Mouse (Mus musculus) liver, embryonic 11.5 days (tissue): ENCODE measurements around the gene Rsph10b. TPM values are rescaled to one million over a fixed set of nuclear protein-coding genes. Genes with fewer than 3 reads are reported as not detected.

Experiments
- ATAC-seq: fragments of 200-750 bp; cut with Nextera tagmentation; replicated peaks from 2 replicates; pipeline ENCODE4 v1.8.0; 2017; ENCODE audit warnings: moderate number of reproducible peaks, mild to moderate bottlenecking, moderate TSS enrichment, moderate library complexity; ENCODE audit not compliant: low FRiP score
- DNase-seq: peaks from one replicate; pipeline ENCODE4 v3.0.0-alpha.2; 2017; ENCODE audit warnings: low spot score
- H3K27ac ChIP-seq: fragments of 300-500 bp; sonication (generic); 2 replicates; pipeline ENCODE4 v1.5.1; 2014; ENCODE audit warnings: mild to moderate bottlenecking, low read depth, low read length, control low read depth
- H3K27me3 ChIP-seq: fragments of 300-500 bp; sonication (generic); replicated peaks from 2 replicates; pipeline ENCODE4 v1.6.1; 2014; ENCODE audit warnings: low read length, mixed read lengths; ENCODE audit not compliant: control insufficient read depth, insufficient read depth
- H3K36me3 ChIP-seq: fragments of 300-500 bp; sonication (generic); 2 replicates; pipeline ENCODE4 v1.6.1; 2014; ENCODE audit warnings: mild to moderate bottlenecking, low read length, moderate library complexity, mixed read lengths; ENCODE audit not compliant: control insufficient read depth, insufficient read depth
- H3K4me1 ChIP-seq: fragments of 300-500 bp; sonication (generic); replicated peaks from 2 replicates; pipeline ENCODE4 v1.6.1; 2014; ENCODE audit warnings: low read length, mixed read lengths; ENCODE audit not compliant: control insufficient read depth, insufficient read depth
- H3K4me2 ChIP-seq: fragments of 300-500 bp; sonication (generic); 2 replicates; pipeline ENCODE4 v1.6.1; 2014; ENCODE audit warnings: mild to moderate bottlenecking, control low read depth, moderate library complexity
- H3K4me3 ChIP-seq: fragments of 300-500 bp; sonication (generic); 2 replicates; pipeline ENCODE4 v1.5.1; 2014; ENCODE audit warnings: low read depth, low read length, control low read depth
- H3K9ac ChIP-seq: fragments of 300-500 bp; sonication (generic); 2 replicates; pipeline ENCODE4 v1.6.1; 2014; ENCODE audit warnings: low read depth, low read length, control low read depth
- H3K9me3 ChIP-seq: fragments of 300-500 bp; sonication (generic); 2 replicates; pipeline ENCODE4 v1.6.1; 2016; ENCODE audit warnings: low read length, inconsistent platforms, mixed read lengths; ENCODE audit not compliant: control insufficient read depth
- WGBS: fragments of 180-500 bp; shearing (Covaris S2); extraction: QIAGEN DNeasy Blood & Tissue Kit; methylation state at CpG from one replicate; pipeline ENCODE4 v1.1.7; 2014; 5-methylcytosine and 5-hydroxymethylcytosine counted together
- polyA plus RNA-seq: library from polyadenylated mRNA; unstranded; fragments of >200 nt; fragmentation: Nextera tagmentation; extraction: Ambion mirVana; gene quantifications from 2 replicates; pipeline ENCODE4 v1.2.1, GENCODE M21; 2014

The Rsph10b gene
- polyA plus RNA-seq, 1 experiment from 2014 or later: 0.34 TPM

DNA sequence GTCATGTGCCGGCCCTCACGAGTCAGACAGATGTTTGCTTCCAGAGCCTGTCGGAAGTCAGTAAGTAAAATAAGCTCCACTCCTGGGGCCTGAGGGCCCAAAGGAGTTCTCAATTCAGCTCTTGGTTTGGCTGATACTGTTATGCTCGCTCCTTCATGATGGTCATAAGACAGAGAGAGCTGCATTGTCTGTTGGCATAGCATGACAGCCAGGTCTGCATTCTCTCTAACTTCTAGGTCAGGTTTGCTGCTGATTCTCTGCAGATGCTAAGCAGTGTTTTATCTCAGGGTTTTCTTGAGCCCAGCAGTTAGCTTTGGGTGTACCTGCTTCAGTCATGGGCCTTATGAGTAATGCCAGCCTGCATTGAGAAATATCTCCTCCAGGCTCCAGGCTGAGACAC lies 3.5 kb upstream of the Rsph10b start:
- H3K9me3 ChIP-seq: no peaks in the 10 kb centered on the region
- H3K4me2 ChIP-seq: no peak overlapping the region
- H3K9ac ChIP-seq: no peak overlapping the region
- H3K27ac ChIP-seq: no peak overlapping the region
- no peak overlapping the region for H3K4me3 ChIP-seq
- no peaks in the 10 kb centered on the region for H3K27me3 ChIP-seq
- no peak for ATAC-seq
- no peak for DNase-seq
- H3K36me3 ChIP-seq: peaks cover 27% of the 10 kb centered on the region
- peaks cover 12% of the 10 kb centered on the region for H3K4me1 ChIP-seq
- WGBS: 89% methylated on average over 4 of the region's 4 CpGs

DNA sequence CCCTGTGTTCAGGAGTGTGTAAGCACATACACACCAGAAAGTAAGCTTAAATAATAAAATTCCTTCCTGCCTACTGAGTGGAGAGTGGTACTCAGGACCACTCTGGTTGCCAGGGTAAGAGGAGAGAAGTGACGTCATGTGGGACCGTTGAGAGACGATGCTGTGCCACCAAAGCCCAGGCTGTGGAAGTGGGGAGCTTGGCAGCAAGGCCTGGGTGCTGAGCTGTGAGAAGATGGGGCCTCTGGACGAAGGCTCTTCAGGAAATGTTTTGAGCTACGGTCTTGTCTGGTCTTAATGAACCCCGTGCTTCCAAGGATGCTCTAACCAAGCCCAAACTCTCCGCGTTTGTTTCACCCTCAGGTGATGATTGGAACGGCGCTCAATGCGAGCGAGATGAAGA lies 2.2 kb upstream of the Rsph10b start:
- Histone ChIP-seq H3K4me1 (no peaks in the 10 kb centered on the region), H3K9me3 (no peaks in the 10 kb centered on the region), H3K36me3 (peaks cover 19% of the 10 kb centered on the region), H3K27ac (no peak overlapping the region), H3K9ac (no peak overlapping the region), H3K4me2 (no peak overlapping the region), H3K27me3 (no peaks in the 10 kb centered on the region), H3K4me3 (no peak overlapping the region)
- ATAC-seq: no peak
- 94% methylated on average over 12 of the region's 12 CpGs for WGBS
- DNase-seq: no peak

DNA sequence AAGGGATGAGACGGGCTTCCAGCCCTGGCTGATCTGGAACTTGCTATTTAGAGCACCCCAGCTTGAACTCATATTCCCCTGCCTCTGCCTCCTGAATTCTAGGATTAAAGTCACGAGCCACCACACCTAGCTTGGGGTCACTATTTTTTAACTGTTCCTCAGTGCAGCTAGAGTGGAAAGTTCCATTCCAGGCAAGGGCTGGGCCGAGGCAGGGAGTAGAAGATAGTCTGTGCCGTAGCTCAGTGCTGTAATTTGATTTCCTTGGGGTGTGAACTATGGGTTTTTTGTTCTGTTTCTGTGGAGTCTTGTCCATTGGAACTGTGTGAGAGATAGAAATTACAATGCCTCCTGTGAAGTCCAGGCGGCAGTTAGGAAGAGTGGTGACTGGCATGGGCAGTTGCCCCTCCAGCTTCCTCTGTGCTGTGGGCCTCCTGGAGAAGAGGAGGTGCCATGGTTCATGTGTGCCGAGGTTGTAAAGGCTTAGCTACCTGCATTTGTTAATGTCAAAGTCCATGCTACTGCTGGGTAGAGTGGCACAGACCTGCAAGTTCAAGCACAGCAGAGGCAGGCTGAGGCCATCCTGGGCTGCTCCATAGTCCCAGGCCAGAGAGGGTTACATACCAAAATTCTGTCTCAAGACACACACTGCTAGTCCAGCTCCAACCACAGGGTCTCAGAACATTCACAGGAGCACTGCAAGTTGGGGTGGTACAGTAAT lies 813 bp upstream of the Rsph10b start:
- Histone ChIP-seq H3K4me3 (no peak overlapping the region), H3K4me2 (no peak overlapping the region), H3K9me3 (no peaks in the 10 kb centered on the region), H3K36me3 (peaks cover 15% of the 10 kb centered on the region), H3K9ac (no peak overlapping the region), H3K27ac (no peak overlapping the region), H3K27me3 (no peaks in the 10 kb centered on the region), H3K4me1 (no peaks in the 10 kb centered on the region; the same call in 1 of the 2 replicates)
- ATAC-seq: no peak
- DNase-seq: no peak
- 88% methylated on average over 6 of the region's 6 CpGs for WGBS

DNA sequence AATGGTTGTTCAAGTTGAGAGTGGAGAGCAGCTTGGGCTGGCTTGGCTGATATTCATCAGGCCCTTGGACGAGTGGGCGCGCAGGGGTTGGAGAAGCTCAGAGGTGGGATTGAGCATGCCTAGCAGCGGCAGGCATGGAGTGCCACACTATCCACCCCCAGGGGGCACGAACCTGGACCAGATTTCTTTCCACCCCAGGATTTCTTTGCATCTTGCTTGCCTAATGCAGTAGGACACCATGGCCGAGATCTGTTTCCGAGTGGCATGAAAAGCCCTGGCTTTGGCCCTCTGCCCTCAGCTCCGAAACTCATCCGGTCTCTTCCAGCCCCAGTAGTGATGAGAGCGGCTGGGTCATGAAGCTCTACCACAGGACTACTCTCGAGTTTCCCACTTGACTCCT lies 579 bp downstream of the Rsph10b start:
- no peak for DNase-seq
- no peak overlapping the region for H3K27ac ChIP-seq
- no peak overlapping the region for H3K9ac ChIP-seq
- no peak for ATAC-seq
- no peaks in the 10 kb centered on the region for H3K27me3 ChIP-seq
- H3K4me2 ChIP-seq: no peak overlapping the region
- H3K4me1 ChIP-seq: no peaks in the 10 kb centered on the region; the same call in 1 of the 2 replicates
- WGBS: 86% methylated on average over 11 of the region's 11 CpGs
- H3K36me3 ChIP-seq: peaks cover 12% of the 10 kb centered on the region
- H3K9me3 ChIP-seq: no peaks in the 10 kb centered on the region
- H3K4me3 ChIP-seq: no peak overlapping the region

DNA sequence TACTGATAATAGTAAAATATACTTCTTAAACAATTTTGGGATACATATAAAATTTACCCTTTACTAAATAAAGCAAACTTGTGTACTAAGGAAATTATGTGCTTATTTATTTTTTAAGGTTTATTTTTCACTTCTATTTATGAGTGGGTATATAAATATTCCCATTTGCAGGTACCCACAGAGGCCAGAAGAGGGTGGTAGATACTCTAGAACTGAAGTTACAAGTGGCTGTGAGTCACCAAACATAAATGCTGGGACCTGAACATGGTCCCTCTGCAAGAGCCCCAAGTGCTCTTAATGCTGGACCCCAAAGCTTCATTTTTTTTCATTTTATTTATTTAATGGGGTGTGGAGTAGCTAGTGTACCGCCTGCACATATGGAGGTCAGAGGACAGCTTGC lies 1.0 kb downstream of the Rsph10b start:
- Histone ChIP-seq H3K4me2 (no peak overlapping the region), H3K27me3 (no peaks in the 10 kb centered on the region), H3K4me1 (no peaks in the 10 kb centered on the region; the same call in 1 of the 2 replicates), H3K9ac (no peak overlapping the region), H3K36me3 (peaks cover 10% of the 10 kb centered on the region; the same call in 1 of the 2 replicates), H3K4me3 (no peak overlapping the region), H3K27ac (no peak overlapping the region), H3K9me3 (no peaks in the 10 kb centered on the region)
- no peak for DNase-seq
- 89% methylated on average over 1 of the region's 1 CpGs for WGBS
- ATAC-seq: no peak

DNA sequence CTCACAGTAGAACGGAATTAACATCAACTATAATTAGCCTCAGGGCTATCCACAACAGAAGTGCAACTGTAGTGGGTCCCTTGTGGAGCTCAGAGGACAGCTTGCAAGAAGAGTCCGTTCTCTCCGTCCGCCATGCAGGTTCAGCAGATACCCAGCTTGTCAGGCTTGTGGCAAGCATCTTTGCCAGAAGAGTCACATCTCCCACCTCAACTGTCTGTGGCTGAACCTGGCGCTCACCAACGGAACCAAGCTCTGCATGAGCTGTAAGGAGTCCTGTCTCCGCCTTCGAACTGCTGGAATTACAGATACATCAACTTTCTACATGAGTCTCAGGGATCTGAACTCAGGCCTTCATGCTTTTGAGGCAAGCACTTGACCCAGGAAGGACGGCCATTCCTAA lies 3.3 kb downstream of the Rsph10b start:
- no peak overlapping the region for H3K4me2 ChIP-seq
- H3K27me3 ChIP-seq: no peaks in the 10 kb centered on the region
- H3K4me3 ChIP-seq: no peak overlapping the region
- DNase-seq: no peak
- H3K9me3 ChIP-seq: 0 out of 2 replicates have a peak, but pooled peaks cover 2% of the 10 kb centered on the region
- WGBS: 84% methylated on average over 9 of the region's 9 CpGs
- no peaks in the 10 kb centered on the region; the same call in 1 of the 2 replicates for H3K4me1 ChIP-seq
- H3K36me3 ChIP-seq: peaks cover 2% of the 10 kb centered on the region; the same call in 1 of the 2 replicates
- no peak for ATAC-seq
- no peak overlapping the region for H3K9ac ChIP-seq
- H3K27ac ChIP-seq: no peak overlapping the region

DNA sequence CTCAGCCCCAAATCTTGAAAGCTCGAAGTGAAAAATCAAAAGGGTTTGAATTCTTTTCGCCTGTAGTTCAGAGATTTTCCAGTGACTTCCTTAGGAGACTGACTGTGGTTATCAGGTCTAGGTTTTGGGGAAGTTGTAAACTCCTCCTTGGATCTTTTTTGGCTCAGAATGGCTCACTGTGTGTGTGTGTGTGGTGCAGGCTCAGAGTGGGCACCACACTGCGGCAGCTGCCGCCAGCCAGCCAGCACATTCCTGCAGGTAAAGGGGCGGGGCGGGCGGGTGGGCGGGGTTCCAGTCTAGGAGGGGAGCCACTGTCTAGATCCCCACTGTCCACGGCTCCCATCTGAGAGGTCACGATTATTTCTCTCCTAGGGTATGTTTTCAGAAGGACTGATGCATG lies 8.8 kb downstream of the Rsph10b start:
- Histone ChIP-seq H3K9ac (no peak overlapping the region), H3K4me1 (no peaks in the 10 kb centered on the region; the same call in 1 of the 2 replicates), H3K27me3 (no peaks in the 10 kb centered on the region), H3K36me3 (no peaks in the 10 kb centered on the region), H3K4me3 (no peak overlapping the region), H3K9me3 (0 out of 2 replicates have a peak, but pooled peaks cover 2% of the 10 kb centered on the region), H3K4me2 (no peak overlapping the region), H3K27ac (no peak overlapping the region)
- WGBS: 22% methylated on average over 10 of the region's 10 CpGs
- DNase-seq: no peak
- no peak for ATAC-seq

DNA sequence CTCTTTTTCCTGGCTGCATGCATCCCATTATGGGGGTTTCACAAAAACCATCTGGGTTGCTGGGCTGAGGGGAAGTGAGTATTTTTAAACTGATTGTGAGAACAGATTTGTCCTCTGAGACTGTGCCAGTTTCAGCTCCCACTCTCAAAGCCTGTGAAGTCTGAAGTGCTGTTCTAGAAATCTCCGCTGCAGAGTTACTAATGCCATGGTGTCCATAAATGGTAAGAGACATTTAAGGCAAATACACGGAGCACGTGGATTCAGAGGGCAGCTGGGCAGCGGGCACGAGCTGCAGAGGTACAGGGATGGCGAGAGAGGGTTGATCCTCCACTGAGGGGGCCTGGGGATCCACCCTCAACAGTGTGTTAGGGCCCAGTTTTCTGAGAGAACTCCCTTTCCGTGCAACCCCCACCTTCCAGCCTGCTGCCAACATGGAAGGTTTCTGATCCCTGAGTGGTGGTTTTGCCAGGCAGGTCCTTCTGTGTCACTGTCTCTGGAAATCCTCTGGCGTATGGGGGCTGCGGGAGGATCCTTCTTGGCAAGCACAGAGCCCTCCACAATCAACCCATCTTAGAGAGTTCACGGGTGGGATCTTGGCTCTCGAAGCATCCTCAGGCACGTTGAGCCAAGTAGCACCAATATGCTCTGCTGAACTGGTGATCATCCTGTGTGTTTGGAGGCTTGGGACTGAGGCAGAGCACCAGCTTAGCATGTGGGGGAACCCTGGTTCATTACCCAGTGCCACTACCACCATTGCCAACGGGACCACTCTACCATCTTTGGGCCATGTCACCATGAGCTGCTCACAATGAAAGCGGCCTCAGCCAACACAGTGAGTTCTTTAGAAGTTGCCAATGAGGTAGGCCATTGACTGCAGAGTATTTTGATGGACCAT lies 10.6 kb downstream of the Rsph10b start:
- H3K27ac ChIP-seq: no peak overlapping the region
- no peaks in the 10 kb centered on the region for H3K27me3 ChIP-seq
- H3K4me2 ChIP-seq: no peak overlapping the region
- H3K4me1 ChIP-seq: no peaks in the 10 kb centered on the region
- ATAC-seq (no peak), DNase-seq (no peak)
- H3K36me3 ChIP-seq: no peaks in the 10 kb centered on the region
- no peak overlapping the region for H3K4me3 ChIP-seq
- WGBS: 85% methylated on average over 14 of the region's 14 CpGs
- no peak overlapping the region for H3K9ac ChIP-seq
- 0 out of 2 replicates have a peak, but pooled peaks cover 2% of the 10 kb centered on the region for H3K9me3 ChIP-seq
